Mouse (Mus musculus): ENCODE data around the gene 4921511C20Rik. TPM values are rescaled to one million over a fixed set of nuclear protein-coding genes. Genes with fewer than 3 reads are reported as not detected.

Gene 4921511C20Rik
- not detected for polyA plus RNA-seq (2017; shearing (Covaris generic))

DNA sequence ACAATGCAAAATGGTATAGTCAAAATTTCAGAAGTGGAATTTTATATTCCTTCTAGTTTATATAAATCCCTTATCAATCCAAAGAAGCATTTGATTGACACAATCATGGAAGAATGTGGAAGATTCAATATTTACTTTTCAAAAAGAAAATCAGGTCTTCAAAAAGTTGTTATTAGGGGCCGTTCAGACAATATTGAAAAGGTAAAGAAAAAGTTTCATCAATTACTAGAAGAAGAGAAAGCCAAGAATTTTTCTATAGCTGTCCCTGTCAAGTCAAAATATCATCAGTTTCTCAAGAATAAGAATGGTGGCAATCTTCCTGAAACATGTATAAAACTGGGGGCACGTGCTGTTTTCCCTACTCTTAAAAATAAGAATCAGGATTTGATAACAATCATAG is at the start of gene 4921511C20Rik:
Gene 4921511C20Rik, plus strand, starts transcription at position 301 of the 400 bp plus-strand sequence.
- ATAC-seq = no peak

All from activated CD4-positive, CD25-positive, alpha-beta regulatory T cell, adult 4 months (primary cell).